Mouse (Mus musculus): ENCODE results near the gene Mto1.
"Not testable (repeated sequence)": the region's sequence is repeated elsewhere in the genome, so short reads cannot be mapped to it uniquely, and the experiment has no call there.

Gene Mto1

GRCm38 (mm10) chr9:78506002-78506721, 58.2 kb downstream of the Mto1 start:
- no peak for DNase-seq (ENCODE audit: low spot score in 2 of 2)

GRCm38 (mm10) chr9:78506722-78507077, 58.7 kb downstream of the Mto1 start:
- DNase-seq (ENCODE audit: low spot score in 2 of 2) = no peak

GRCm38 (mm10) chr9:78508106-78508786, 60.2 kb downstream of the Mto1 start:
- no peak for DNase-seq (ENCODE audit: low spot score in 2 of 2)

- DNase-seq (ENCODE audit: low spot score in 2 of 2) = no peak
These were observed 63.7 kb downstream of the Mto1 start for GRCm38 (mm10) chr9:78511705-78512104.

- no peak for DNase-seq (ENCODE audit: low spot score in 2 of 2)
These were observed 65.9 kb downstream of the Mto1 start for GRCm38 (mm10) chr9:78513776-78514500.

GRCm38 (mm10) chr9:78514681-78515080, 66.7 kb downstream of the Mto1 start:
- DNase-seq (ENCODE audit: low spot score in 2 of 2) = no peak

GRCm38 (mm10) chr9:78516125-78516524, 68.1 kb downstream of the Mto1 start:
- DNase-seq (ENCODE audit: low spot score in 2 of 2) = no peak

GRCm38 (mm10) chr9:78517237-78517636, 69.2 kb downstream of the Mto1 start:
- DNase-seq (ENCODE audit: low spot score in 2 of 2) = not testable (repeated sequence)

GRCm38 (mm10) chr9:78520127-78520779, 72.2 kb downstream of the Mto1 start:
- DNase-seq (ENCODE audit: low spot score in 2 of 2) = no peak

GRCm38 (mm10) chr9:78520780-78521601, 73.0 kb downstream of the Mto1 start:
- peak in 1 of 2 experiments; percentile 8 for DNase-seq (ENCODE audit: low spot score in 2 of 2)

GRCm38 (mm10) chr9:78521689-78522088, 73.7 kb downstream of the Mto1 start:
- peak; percentile 41 to 51 for DNase-seq (ENCODE audit: low spot score in 2 of 2)
